Mouse (Mus musculus) layer of hippocampus, postnatal 25 days (tissue): Measurements from ENCODE around the gene Mdm2. TPM values are rescaled to one million over a fixed set of nuclear protein-coding genes. Genes with fewer than 3 reads are reported as not detected.

Experiments used
- DNase-seq, 2 experiments: peaks; one replicate each; pipeline ENCODE4 v3.0.0; 2022; ENCODE audit warnings: mixed read lengths in 2 of 2, low spot score in 1 of 2; ENCODE audit errors: extremely low spot score in 1 of 2
- total RNA-seq, 2 experiments: library from RNA; stranded (reverse); gene quantifications; 2 replicates each; pipeline ENCODE4 v1.2.3; 2021

Mdm2 gene
- total RNA-seq, 2 experiments from 2014 or later: 56.5 to 57.5 TPM

GRCm38 (mm10) chr10:117674359-117675019 lies 36.1 kb downstream of the Mdm2 start:
- no peak for DNase-seq

- no peak for DNase-seq
Measured at GRCm38 (mm10) chr10:117673913-117674312, 36.6 kb downstream of the Mdm2 start.

- peak in 1 of 2 experiments; percentile 29 for DNase-seq
Measured at GRCm38 (mm10) chr10:117672693-117673092, 37.9 kb downstream of the Mdm2 start.

GRCm38 (mm10) chr10:117671930-117672666 lies 38.5 kb downstream of the Mdm2 start:
- no peak for DNase-seq

- DNase-seq: no peak
Measured at GRCm38 (mm10) chr10:117671266-117671665, 39.3 kb downstream of the Mdm2 start.

- DNase-seq: no peak
Measured at GRCm38 (mm10) chr10:117670791-117671190, 39.8 kb downstream of the Mdm2 start.

GRCm38 (mm10) chr10:117670092-117670491 lies 40.5 kb downstream of the Mdm2 start:
- no peak for DNase-seq

GRCm38 (mm10) chr10:117669449-117670090 lies 41.0 kb downstream of the Mdm2 start:
- no peak for DNase-seq

- DNase-seq: no peak
Measured at GRCm38 (mm10) chr10:117668546-117669300, 41.8 kb downstream of the Mdm2 start.

GRCm38 (mm10) chr10:117667663-117668507 lies 42.7 kb downstream of the Mdm2 start:
- DNase-seq: no peak

GRCm38 (mm10) chr10:117666947-117667630 lies 43.5 kb downstream of the Mdm2 start:
- no peak for DNase-seq

GRCm38 (mm10) chr10:117666361-117666760 lies 44.2 kb downstream of the Mdm2 start:
- no peak for DNase-seq

- no peak for DNase-seq
Measured at GRCm38 (mm10) chr10:117665376-117666275, 44.9 kb downstream of the Mdm2 start.

- DNase-seq: no peak
Measured at GRCm38 (mm10) chr10:117664926-117665209, 45.7 kb downstream of the Mdm2 start.

- no peak for DNase-seq
Measured at GRCm38 (mm10) chr10:117664208-117664925, 46.2 kb downstream of the Mdm2 start.

GRCm38 (mm10) chr10:117663865-117664200 lies 46.7 kb downstream of the Mdm2 start:
- DNase-seq: no peak

GRCm38 (mm10) chr10:117663056-117663864 lies 47.3 kb downstream of the Mdm2 start:
- DNase-seq: no peak
